8 mouse cellular contexts compared by ENCODE assay signal in the genomic region with DNA sequence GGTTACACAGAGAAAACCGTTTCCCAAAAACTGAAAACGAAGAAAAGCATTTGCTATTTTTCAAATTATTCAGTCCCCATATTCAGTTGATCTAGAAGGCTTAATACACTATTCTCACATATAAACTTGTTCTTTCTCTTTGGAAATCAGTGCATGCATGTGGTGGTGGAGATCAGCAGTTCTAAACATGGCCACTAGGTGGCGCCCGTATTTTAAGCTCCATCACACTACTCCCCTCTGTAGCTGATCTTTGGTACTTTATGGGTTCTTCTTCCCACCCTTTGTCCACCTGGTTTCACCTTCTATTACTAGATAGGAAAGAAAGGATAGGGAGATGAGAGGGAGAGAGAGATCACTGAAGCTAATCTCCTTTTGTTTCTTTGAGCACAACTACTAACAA. TPM values are rescaled to one million over a fixed set of nuclear protein-coding genes. Genes with fewer than 3 reads are reported as not detected.
DNase-seq lines count a peak whose midpoint lies in the region; ATAC-seq and TF ChIP-seq lines count a peak whose summit lies in the region.

No protein-coding gene starts in this region.

- no peak for ATAC-seq in forebrain, embryonic 11.5 days (replicated peaks; ENCODE audit: low FRiP score)
- ATAC-seq in hindbrain, postnatal 0 days: peak; percentile 73
- ATAC-seq in limb, embryonic 12.5 days (ENCODE audit: insufficient number of reproducible peaks, insufficient read depth, low FRiP score, low TSS enrichment, low read depth): no peak
- peak; percentile 63; the same call in 1 of the 2 replicates for ATAC-seq in stomach, embryonic 14.5 days (ENCODE audit: insufficient number of reproducible peaks, insufficient read depth, low FRiP score, low read depth)

- no peak overlapping the region for H3K4me2 ChIP-seq in forebrain, embryonic 11.5 days (ENCODE audit: low read depth, low read length, severe bottlenecking)
- no peak overlapping the region for H3K4me2 ChIP-seq in hindbrain, postnatal 0 days (ENCODE audit: low read depth, low read length)
- H3K4me2 ChIP-seq in limb, embryonic 12.5 days: no peak overlapping the region
- H3K4me2 ChIP-seq in stomach, embryonic 14.5 days (replicated peaks; ENCODE audit: low read depth, low read length): no peak overlapping the region

- no peaks in the 10 kb centered on the region for H3K9me3 ChIP-seq in forebrain, embryonic 11.5 days (ENCODE audit: control insufficient read depth, low read length)
- no peaks in the 10 kb centered on the region for H3K9me3 ChIP-seq in hindbrain, postnatal 0 days (ENCODE audit: low read length)
- no peaks in the 10 kb centered on the region for H3K9me3 ChIP-seq in limb, embryonic 12.5 days
- no peaks in the 10 kb centered on the region for H3K9me3 ChIP-seq in stomach, embryonic 14.5 days (ENCODE audit: control insufficient read depth, low read depth, low read length)

- no peaks in the 10 kb centered on the region for H3K4me1 ChIP-seq in forebrain, embryonic 11.5 days (replicated peaks; ENCODE audit: control insufficient read depth, insufficient read depth, low read length)
- no peaks in the 10 kb centered on the region for H3K4me1 ChIP-seq in hindbrain, postnatal 0 days (ENCODE audit: insufficient read depth, low read length)
- no peaks in the 10 kb centered on the region for H3K4me1 ChIP-seq in limb, embryonic 12.5 days (replicated peaks)
- H3K4me1 ChIP-seq in stomach, embryonic 14.5 days (ENCODE audit: control insufficient read depth, insufficient read depth, low read length): no peaks in the 10 kb centered on the region

- no peak overlapping the region for H3K9ac ChIP-seq in forebrain, embryonic 11.5 days (ENCODE audit: low read length)
- H3K9ac ChIP-seq in hindbrain, postnatal 0 days (replicated peaks; ENCODE audit: low read length): no peak overlapping the region
- H3K9ac ChIP-seq in limb, embryonic 12.5 days (replicated peaks): no peak overlapping the region
- no peak overlapping the region for H3K9ac ChIP-seq in stomach, embryonic 14.5 days (replicated peaks; ENCODE audit: low read depth, low read length)

- H3K4me3 ChIP-seq in forebrain, embryonic 11.5 days (ENCODE audit: low read depth, low read length): no peak overlapping the region
- no peak overlapping the region for H3K4me3 ChIP-seq in hindbrain, postnatal 0 days (ENCODE audit: low read length)
- H3K4me3 ChIP-seq in limb, embryonic 12.5 days (replicated peaks): no peak overlapping the region
- no peak overlapping the region for H3K4me3 ChIP-seq in stomach, embryonic 14.5 days (ENCODE audit: low read depth, low read length)

- H3K27ac ChIP-seq in forebrain, embryonic 11.5 days (ENCODE audit: low read depth, low read length): no peak overlapping the region
- H3K27ac ChIP-seq in hindbrain, postnatal 0 days: no peak overlapping the region
- H3K27ac ChIP-seq in limb, embryonic 12.5 days: peak overlapping the region; percentile 18; the same call in 1 of the 2 replicates
- H3K27ac ChIP-seq in stomach, embryonic 14.5 days (ENCODE audit: low read length): no peak overlapping the region

- TF ChIP-seq CTCF in hindbrain, postnatal 0 days (IDR thresholded peaks at IDR 0.05; ENCODE audit: low read depth): peak; percentile 95

- no peaks in the 10 kb centered on the region for H3K27me3 ChIP-seq in forebrain, embryonic 11.5 days (ENCODE audit: control insufficient read depth, insufficient read depth, low read length)
- no peaks in the 10 kb centered on the region for H3K27me3 ChIP-seq in hindbrain, postnatal 0 days (ENCODE audit: insufficient read depth, low read length)
- H3K27me3 ChIP-seq in limb, embryonic 12.5 days: no peaks in the 10 kb centered on the region
- H3K27me3 ChIP-seq in stomach, embryonic 14.5 days (ENCODE audit: control insufficient read depth, insufficient read depth, low read length): no peaks in the 10 kb centered on the region

- peak; percentile 73 to 82 for DNase-seq in left cerebral cortex, adult 18-20 months (ENCODE audit: low spot score in 2 of 2)
- no peak for DNase-seq in left cerebral cortex, adult 11 months (ENCODE audit: low spot score)
- peak; percentile 63 for DNase-seq in c-Kit-negative CD71-positive TER-119-positive erythroid progenitor cells, embryonic 14.5 days (ENCODE audit: low read depth, low spot score)
- peak; percentile 87 for DNase-seq in forebrain, embryonic 11.5 days (ENCODE audit: low spot score)
- DNase-seq in hindbrain, postnatal 0 days (ENCODE audit: low spot score): peak; percentile 86
- DNase-seq in monocyte, adult 2 months (ENCODE audit: low read depth in 1 of 2, low spot score in 2 of 2): peak; percentile 21 to 34

- WGBS in forebrain, embryonic 11.5 days: 26% methylated on average over 4 of the region's 4 CpGs
- 25% methylated on average over 4 of the region's 4 CpGs for WGBS in hindbrain, postnatal 0 days
- 22% methylated on average over 4 of the region's 4 CpGs for WGBS in limb, embryonic 12.5 days
- WGBS in stomach, embryonic 14.5 days: 16% methylated on average over 4 of the region's 4 CpGs

- H3K36me3 ChIP-seq in forebrain, embryonic 11.5 days (ENCODE audit: control insufficient read depth, insufficient read depth, low read length): peaks cover 30% of the 10 kb centered on the region
- peaks cover 74% of the 10 kb centered on the region for H3K36me3 ChIP-seq in hindbrain, postnatal 0 days (ENCODE audit: insufficient read depth, low read length)
- H3K36me3 ChIP-seq in limb, embryonic 12.5 days: peaks cover 92% of the 10 kb centered on the region
- peaks cover 87% of the 10 kb centered on the region for H3K36me3 ChIP-seq in stomach, embryonic 14.5 days (ENCODE audit: control insufficient read depth, insufficient read depth, low read length)

RNA-seq across cellular contexts. Expression of a gene that starts 12.4 kb away (rescaled TPM):
- 1 to 10 TPM; 5.1 to 6.9 TPM for total RNA-seq in left cerebral cortex, adult 18-20 months (2021)
- polyA plus RNA-seq in forebrain, embryonic 11.5 days (2014; fragmentation: Nextera tagmentation; extraction: Ambion mirVana): 18.8 and 22.1 TPM in 2 replicates
- total RNA-seq in hindbrain, postnatal 0 days (2014; rRNA removed): 63.8 and 69.6 TPM in 2 replicates
- polyA plus RNA-seq in hindbrain, postnatal 0 days (2015; fragmentation: Nextera tagmentation; extraction: Ambion mirVana): 48.2 and 52.8 TPM in 2 replicates
- polyA plus RNA-seq in limb, embryonic 12.5 days (2016; fragmentation: Nextera tagmentation; extraction: Ambion mirVana): 19.0 and 20.4 TPM in 2 replicates
- polyA plus RNA-seq in stomach, embryonic 14.5 days (2014; fragmentation: Nextera tagmentation; extraction: Ambion mirVana): 19.1 and 21.4 TPM in 2 replicates

RNA-seq across cellular contexts. Expression of a gene that starts 18.1 kb away (rescaled TPM):
- total RNA-seq in left cerebral cortex, adult 18-20 months (2021): 10 to 100 TPM; 93.0 to 93.2 TPM
- 71.2 and 74.2 TPM in 2 replicates for polyA plus RNA-seq in forebrain, embryonic 11.5 days (2014; fragmentation: Nextera tagmentation; extraction: Ambion mirVana)
- total RNA-seq in hindbrain, postnatal 0 days (2014; rRNA removed): 107 and 108 TPM in 2 replicates
- 121 and 123 TPM in 2 replicates for polyA plus RNA-seq in hindbrain, postnatal 0 days (2015; fragmentation: Nextera tagmentation; extraction: Ambion mirVana)
- 49.5 and 52.0 TPM in 2 replicates for polyA plus RNA-seq in limb, embryonic 12.5 days (2016; fragmentation: Nextera tagmentation; extraction: Ambion mirVana)
- 54.1 and 60.6 TPM in 2 replicates for polyA plus RNA-seq in stomach, embryonic 14.5 days (2014; fragmentation: Nextera tagmentation; extraction: Ambion mirVana)

RNA-seq across cellular contexts. Expression of a gene that starts 37.1 kb away (rescaled TPM):
- total RNA-seq in left cerebral cortex, adult 18-20 months (2021): 10 to 100 TPM; 51.6 to 54.0 TPM
- 29.6 and 30.5 TPM in 2 replicates for polyA plus RNA-seq in forebrain, embryonic 11.5 days (2014; fragmentation: Nextera tagmentation; extraction: Ambion mirVana)
- 31.9 and 34.9 TPM in 2 replicates for total RNA-seq in hindbrain, postnatal 0 days (2014; rRNA removed)
- 8.3 and 8.7 TPM in 2 replicates for polyA plus RNA-seq in hindbrain, postnatal 0 days (2015; fragmentation: Nextera tagmentation; extraction: Ambion mirVana)
- polyA plus RNA-seq in limb, embryonic 12.5 days (2016; fragmentation: Nextera tagmentation; extraction: Ambion mirVana): 26.8 and 27.7 TPM in 2 replicates
- polyA plus RNA-seq in stomach, embryonic 14.5 days (2014; fragmentation: Nextera tagmentation; extraction: Ambion mirVana): 16.9 and 22.5 TPM in 2 replicates

Comparison
In these comparisons a context has a peak if more than half of its experiments do, and no peak if none do; other contexts are left out.
1. ATAC-seq: peak in hindbrain, postnatal 0 days (single experiment) and stomach, embryonic 14.5 days (single experiment); none in forebrain, embryonic 11.5 days (single experiment) and limb, embryonic 12.5 days (single experiment).